Mouse (Mus musculus): ENCODE data around the gene Ech1. TPM values are rescaled to one million over a fixed set of nuclear protein-coding genes. Genes with fewer than 3 reads are reported as not detected.
"Not testable (repeated sequence)": the region's sequence is repeated elsewhere in the genome, so short reads cannot be mapped to it uniquely, and the experiment has no call there.

Gene Ech1
- total and polyA plus RNA-seq, 2 experiments: 625 to 636 TPM

- Histone ChIP-seq H3K27me3 (ENCODE audit: control insufficient read depth, insufficient read depth, low read length) (no peaks in the 10 kb centered on the region), H3K27ac (replicated peaks; ENCODE audit: insufficient read depth, low read depth, low read length) (no peak overlapping the region), H3K9ac (ENCODE audit: low read depth, low read length) (no peak overlapping the region), H3K36me3 (ENCODE audit: control insufficient read depth, insufficient read depth, low read length) (no peaks in the 10 kb centered on the region), H3K4me1 (ENCODE audit: control insufficient read depth, insufficient read depth, low read length) (no peaks in the 10 kb centered on the region), H3K79me2 (ENCODE audit: control insufficient read depth, insufficient read depth, low read length) (no peaks in the 10 kb centered on the region), H3K4me3 (ENCODE audit: insufficient read depth, low read depth, low read length) (no peak overlapping the region)
- no peak for DNase-seq (ENCODE audit: extremely low read depth, low read depth, low spot score)
- WGBS: 92% methylated on average over 28 of the region's 28 CpGs
- no peak for TF ChIP-seq POLR2A (IDR thresholded peaks at IDR 0.05; ENCODE audit: extremely low read depth, insufficient read depth, low read length)
- no peak for TF ChIP-seq CTCF (IDR thresholded peaks at IDR 0.05; ENCODE audit: low read depth, low read length)
Measured at GRCm38 (mm10) chr7:28866769-28867507, 41.9 kb downstream of the Ech1 start.

DNA sequence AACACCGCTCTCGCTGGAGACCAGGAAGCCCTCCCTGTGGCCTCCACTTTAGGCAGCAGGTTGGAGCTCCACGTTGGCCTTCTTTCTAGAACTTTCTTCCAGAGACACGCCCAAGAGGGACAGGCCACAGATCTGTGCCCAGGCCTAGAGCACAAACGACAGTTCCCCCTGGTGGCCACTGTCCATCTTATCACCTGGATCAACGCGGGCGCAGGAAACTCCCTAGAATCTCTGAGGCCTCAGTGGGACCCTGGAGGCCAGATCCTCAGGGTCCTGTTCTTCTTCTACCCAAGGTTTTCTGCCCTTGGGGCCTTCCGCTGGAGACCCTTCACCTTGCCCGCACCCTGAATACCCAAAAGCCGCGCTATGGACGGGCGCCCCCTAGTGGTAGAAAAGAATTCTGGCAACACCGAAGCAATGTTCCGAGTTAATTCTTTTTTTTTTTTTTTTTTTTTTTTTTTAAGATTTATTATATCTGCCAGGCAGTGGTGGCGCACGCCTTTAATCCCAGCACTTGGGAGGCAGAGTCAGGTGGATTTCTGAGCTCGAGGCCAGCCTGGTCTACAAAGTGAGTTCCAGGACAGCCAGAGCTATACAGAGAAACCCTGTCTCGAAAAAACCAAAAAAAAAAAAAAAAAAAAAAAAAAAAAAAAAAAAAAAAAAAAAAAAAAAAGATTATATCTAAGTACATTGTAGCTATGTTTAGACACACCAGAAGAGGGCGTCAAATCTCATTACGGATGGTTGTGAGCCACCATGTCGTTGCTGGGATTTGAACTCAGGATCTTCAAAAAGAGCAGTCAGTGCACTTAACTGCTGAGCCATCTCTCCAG is 42.7 kb downstream of the Ech1 start:
- 18% methylated on average over 23 of the region's 23 CpGs for WGBS
- H3K27ac ChIP-seq (replicated peaks; ENCODE audit: insufficient read depth, low read depth, low read length): not testable (repeated sequence)

DNA sequence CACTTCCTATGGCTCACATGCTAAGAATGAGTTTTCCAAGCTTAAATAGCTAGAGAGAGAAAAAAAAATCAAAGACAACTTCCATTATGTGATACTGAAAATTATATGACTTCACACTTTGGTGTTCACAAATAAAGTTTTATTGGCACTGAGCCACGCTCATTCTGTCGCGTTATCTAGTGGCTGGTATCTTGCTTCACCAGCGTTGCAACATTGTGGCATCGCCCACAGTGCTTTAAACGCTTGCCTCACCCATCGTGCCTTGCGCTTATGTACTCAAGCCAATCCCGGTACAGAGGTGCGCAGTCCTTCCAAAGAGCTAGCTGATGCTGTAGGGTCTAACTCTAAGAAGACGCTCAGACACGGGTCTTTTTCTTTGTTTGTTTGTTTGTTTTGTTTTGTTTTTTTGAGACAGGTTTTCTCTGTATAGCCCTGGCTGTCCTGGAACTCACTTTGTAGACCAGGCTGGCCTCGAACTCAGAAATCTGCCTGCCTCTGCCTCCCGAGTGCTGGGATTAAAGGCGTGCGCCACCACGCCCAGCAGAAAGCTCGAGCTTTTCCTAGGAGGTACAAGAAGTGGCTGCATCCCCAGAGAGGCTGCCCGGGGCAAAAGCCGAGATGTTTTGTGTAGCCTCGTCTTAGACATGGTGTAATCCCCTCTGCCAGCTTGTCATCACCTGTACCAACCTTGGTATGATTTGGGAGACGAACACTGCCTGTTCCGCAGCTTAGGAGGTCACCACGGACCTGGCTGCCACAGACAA is 46.1 kb downstream of the Ech1 start:
- Histone ChIP-seq H3K4me1 (ENCODE audit: control insufficient read depth, insufficient read depth, low read length) (no peaks in the 10 kb centered on the region), H3K79me2 (ENCODE audit: control insufficient read depth, insufficient read depth, low read length) (no peaks in the 10 kb centered on the region), H3K36me3 (ENCODE audit: control insufficient read depth, insufficient read depth, low read length) (no peaks in the 10 kb centered on the region), H3K9ac (ENCODE audit: low read depth, low read length) (no peak overlapping the region), H3K27ac (replicated peaks; ENCODE audit: insufficient read depth, low read depth, low read length) (no peak overlapping the region), H3K27me3 (ENCODE audit: control insufficient read depth, insufficient read depth, low read length) (no peaks in the 10 kb centered on the region), H3K4me3 (ENCODE audit: insufficient read depth, low read depth, low read length) (no peak overlapping the region)
- TF ChIP-seq CTCF (IDR thresholded peaks at IDR 0.05; ENCODE audit: low read depth, low read length): no peak
- TF ChIP-seq POLR2A (IDR thresholded peaks at IDR 0.05; ENCODE audit: extremely low read depth, insufficient read depth, low read length): no peak
- DNase-seq (ENCODE audit: extremely low read depth, low read depth, low spot score): peak; percentile 65
- 61% methylated on average over 24 of the region's 24 CpGs for WGBS

More for the DNA sequence above, 42.7 kb downstream of the Ech1 start:
- H3K27me3 ChIP-seq (ENCODE audit: control insufficient read depth, insufficient read depth, low read length); H3K79me2 ChIP-seq (ENCODE audit: control insufficient read depth, insufficient read depth, low read length); H3K36me3 ChIP-seq (ENCODE audit: control insufficient read depth, insufficient read depth, low read length); H3K4me1 ChIP-seq (ENCODE audit: control insufficient read depth, insufficient read depth, low read length); H3K4me3 ChIP-seq (ENCODE audit: insufficient read depth, low read depth, low read length): not testable (repeated sequence)
- DNase-seq (ENCODE audit: extremely low read depth, low read depth, low spot score): peak; percentile 60
- peak overlapping the region; percentile 20; the same call in 1 of the 2 replicates for H3K9ac ChIP-seq (ENCODE audit: low read depth, low read length)
- TF ChIP-seq CTCF (IDR thresholded peaks at IDR 0.05; ENCODE audit: low read depth, low read length): peak; percentile 78

DNA sequence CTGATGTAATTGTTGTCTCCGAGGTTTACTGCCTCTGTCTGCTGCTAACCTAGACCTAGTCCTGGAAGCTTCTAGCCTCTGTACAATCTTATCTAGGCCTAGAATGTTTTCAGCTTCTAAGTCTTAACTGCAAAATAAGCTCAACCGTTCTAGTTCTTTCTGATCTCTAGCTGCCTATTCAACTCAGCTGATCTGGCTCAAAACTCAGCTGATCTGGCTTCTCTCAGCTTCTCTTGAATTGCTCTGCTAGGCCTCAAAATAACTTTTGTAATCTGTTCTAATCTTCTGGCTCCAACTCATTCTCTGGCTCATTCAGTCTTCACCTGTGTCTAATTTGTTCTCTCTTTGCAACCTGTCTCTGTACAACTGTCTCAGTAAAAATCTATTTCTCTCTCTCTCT is 49.5 kb downstream of the Ech1 start:
- no peak for DNase-seq (ENCODE audit: extremely low read depth, low read depth, low spot score)
- WGBS: 90% methylated on average over 2 of the region's 2 CpGs

GRCm38 (mm10) chr7:28876099-28876498 is 51.1 kb downstream of the Ech1 start:
- TF ChIP-seq POLR2A (IDR thresholded peaks at IDR 0.05; ENCODE audit: extremely low read depth, insufficient read depth, low read length) (no peak), CTCF (IDR thresholded peaks at IDR 0.05; ENCODE audit: low read depth, low read length) (no peak)
- 84% methylated on average over 4 of the region's 4 CpGs for WGBS
- no peak overlapping the region for H3K9ac ChIP-seq (ENCODE audit: low read depth, low read length)
- H3K27me3 ChIP-seq (ENCODE audit: control insufficient read depth, insufficient read depth, low read length): no peaks in the 10 kb centered on the region
- H3K36me3 ChIP-seq (ENCODE audit: control insufficient read depth, insufficient read depth, low read length): no peaks in the 10 kb centered on the region
- no peak for DNase-seq (ENCODE audit: extremely low read depth, low read depth, low spot score)
- no peak overlapping the region for H3K4me3 ChIP-seq (ENCODE audit: insufficient read depth, low read depth, low read length)
- H3K27ac ChIP-seq (replicated peaks; ENCODE audit: insufficient read depth, low read depth, low read length): no peak overlapping the region
- no peaks in the 10 kb centered on the region for H3K79me2 ChIP-seq (ENCODE audit: control insufficient read depth, insufficient read depth, low read length)
- no peaks in the 10 kb centered on the region for H3K4me1 ChIP-seq (ENCODE audit: control insufficient read depth, insufficient read depth, low read length)

More for the DNA sequence above, 49.5 kb downstream of the Ech1 start:
- no peak overlapping the region for H3K27ac ChIP-seq (replicated peaks; ENCODE audit: insufficient read depth, low read depth, low read length)
- no peak for TF ChIP-seq POLR2A (IDR thresholded peaks at IDR 0.05; ENCODE audit: extremely low read depth, insufficient read depth, low read length)
- no peak for TF ChIP-seq CTCF (IDR thresholded peaks at IDR 0.05; ENCODE audit: low read depth, low read length)
- H3K27me3 ChIP-seq (ENCODE audit: control insufficient read depth, insufficient read depth, low read length): no peaks in the 10 kb centered on the region
- H3K79me2 ChIP-seq (ENCODE audit: control insufficient read depth, insufficient read depth, low read length): no peaks in the 10 kb centered on the region
- H3K4me3 ChIP-seq (ENCODE audit: insufficient read depth, low read depth, low read length): no peak overlapping the region
- no peaks in the 10 kb centered on the region for H3K4me1 ChIP-seq (ENCODE audit: control insufficient read depth, insufficient read depth, low read length)
- no peaks in the 10 kb centered on the region for H3K36me3 ChIP-seq (ENCODE audit: control insufficient read depth, insufficient read depth, low read length)
- H3K9ac ChIP-seq (ENCODE audit: low read depth, low read length): no peak overlapping the region
